Mouse (Mus musculus): ENCODE results near the gene Gpr161.

Gpr161 gene

GRCm38 (mm10) chr1:165295489-165295888 lies at the start of gene Gpr161:
TSS of gene Gpr161 (plus strand) at chr1:165295789.
- H3K36me3 ChIP-seq (ENCODE audit: insufficient read depth, low read length): no peaks in the 10 kb centered on the region
- H3K4me3 ChIP-seq (replicated peaks; ENCODE audit: low read length): no peak within 1 kb of the TSS
- H3K27me3 ChIP-seq (ENCODE audit: insufficient read depth, low read length): no peaks in the 10 kb centered on the region
- H3K4me1 ChIP-seq (replicated peaks; ENCODE audit: low read depth, low read length): peaks cover 26% of the 10 kb centered on the region
- TF ChIP-seq NANOG (IDR thresholded peaks at IDR 0.05; ENCODE audit: borderline replicate concordance, low read length): no peak
- TF ChIP-seq CTCF (conservative IDR thresholded peaks at IDR 0.05; ENCODE audit: low read length): no peak
- no peak for TF ChIP-seq POU5F1 (IDR thresholded peaks at IDR 0.05; ENCODE audit: borderline replicate concordance, low read length)
- H3K9me3 ChIP-seq (ENCODE audit: low read length): no peaks in the 10 kb centered on the region

- Histone ChIP-seq H3K27me3 (ENCODE audit: insufficient read depth, low read length) (no peaks in the 10 kb centered on the region), H3K9me3 (ENCODE audit: low read length) (no peaks in the 10 kb centered on the region), H3K4me1 (replicated peaks; ENCODE audit: low read depth, low read length) (no peaks in the 10 kb centered on the region), H3K4me3 (replicated peaks; ENCODE audit: low read length) (no peak overlapping the region), H3K36me3 (ENCODE audit: insufficient read depth, low read length) (no peaks in the 10 kb centered on the region)
- TF ChIP-seq CTCF (conservative IDR thresholded peaks at IDR 0.05; ENCODE audit: low read length) (no peak), NANOG (IDR thresholded peaks at IDR 0.05; ENCODE audit: borderline replicate concordance, low read length) (no peak), POU5F1 (IDR thresholded peaks at IDR 0.05; ENCODE audit: borderline replicate concordance, low read length) (no peak)
Measured at GRCm38 (mm10) chr1:165246587-165246986, 49.0 kb upstream of the Gpr161 start.

- no peaks in the 10 kb centered on the region for H3K36me3 ChIP-seq (ENCODE audit: insufficient read depth, low read length)
- no peaks in the 10 kb centered on the region for H3K9me3 ChIP-seq (ENCODE audit: low read length)
- no peak overlapping the region for H3K4me3 ChIP-seq (replicated peaks; ENCODE audit: low read length)
- H3K27me3 ChIP-seq (ENCODE audit: insufficient read depth, low read length): no peaks in the 10 kb centered on the region
- TF ChIP-seq NANOG (IDR thresholded peaks at IDR 0.05; ENCODE audit: borderline replicate concordance, low read length) (no peak), POU5F1 (IDR thresholded peaks at IDR 0.05; ENCODE audit: borderline replicate concordance, low read length) (no peak), CTCF (conservative IDR thresholded peaks at IDR 0.05; ENCODE audit: low read length) (no peak)
- no peaks in the 10 kb centered on the region for H3K4me1 ChIP-seq (replicated peaks; ENCODE audit: low read depth, low read length)
Measured at GRCm38 (mm10) chr1:165247085-165247484, 48.5 kb upstream of the Gpr161 start.

- no peaks in the 10 kb centered on the region for H3K36me3 ChIP-seq (ENCODE audit: insufficient read depth, low read length)
- no peak for TF ChIP-seq CTCF (conservative IDR thresholded peaks at IDR 0.05; ENCODE audit: low read length)
- TF ChIP-seq POU5F1 (IDR thresholded peaks at IDR 0.05; ENCODE audit: borderline replicate concordance, low read length): no peak
- TF ChIP-seq NANOG (IDR thresholded peaks at IDR 0.05; ENCODE audit: borderline replicate concordance, low read length): no peak
- no peak overlapping the region for H3K4me3 ChIP-seq (replicated peaks; ENCODE audit: low read length)
- H3K9me3 ChIP-seq (ENCODE audit: low read length): no peaks in the 10 kb centered on the region
- no peaks in the 10 kb centered on the region for H3K4me1 ChIP-seq (replicated peaks; ENCODE audit: low read depth, low read length)
- no peaks in the 10 kb centered on the region for H3K27me3 ChIP-seq (ENCODE audit: insufficient read depth, low read length)
Measured at GRCm38 (mm10) chr1:165247788-165248187, 47.8 kb upstream of the Gpr161 start.

GRCm38 (mm10) chr1:165248842-165249241 lies 46.7 kb upstream of the Gpr161 start:
- Histone ChIP-seq H3K4me1 (replicated peaks; ENCODE audit: low read depth, low read length) (no peaks in the 10 kb centered on the region), H3K9me3 (ENCODE audit: low read length) (no peaks in the 10 kb centered on the region), H3K4me3 (replicated peaks; ENCODE audit: low read length) (no peak overlapping the region), H3K36me3 (ENCODE audit: insufficient read depth, low read length) (no peaks in the 10 kb centered on the region), H3K27me3 (ENCODE audit: insufficient read depth, low read length) (no peaks in the 10 kb centered on the region)
- TF ChIP-seq POU5F1 (IDR thresholded peaks at IDR 0.05; ENCODE audit: borderline replicate concordance, low read length) (no peak), NANOG (IDR thresholded peaks at IDR 0.05; ENCODE audit: borderline replicate concordance, low read length) (no peak), CTCF (conservative IDR thresholded peaks at IDR 0.05; ENCODE audit: low read length) (no peak)

GRCm38 (mm10) chr1:165250546-165250945 lies 45.0 kb upstream of the Gpr161 start:
- no peak overlapping the region for H3K4me3 ChIP-seq (replicated peaks; ENCODE audit: low read length)
- H3K9me3 ChIP-seq (ENCODE audit: low read length): no peaks in the 10 kb centered on the region
- no peaks in the 10 kb centered on the region for H3K36me3 ChIP-seq (ENCODE audit: insufficient read depth, low read length)
- no peaks in the 10 kb centered on the region for H3K27me3 ChIP-seq (ENCODE audit: insufficient read depth, low read length)
- H3K4me1 ChIP-seq (replicated peaks; ENCODE audit: low read depth, low read length): no peaks in the 10 kb centered on the region
- TF ChIP-seq CTCF (conservative IDR thresholded peaks at IDR 0.05; ENCODE audit: low read length): no peak
- no peak for TF ChIP-seq NANOG (IDR thresholded peaks at IDR 0.05; ENCODE audit: borderline replicate concordance, low read length)
- TF ChIP-seq POU5F1 (IDR thresholded peaks at IDR 0.05; ENCODE audit: borderline replicate concordance, low read length): no peak

GRCm38 (mm10) chr1:165252027-165252671 lies 43.4 kb upstream of the Gpr161 start:
- Histone ChIP-seq H3K4me1 (replicated peaks; ENCODE audit: low read depth, low read length) (no peaks in the 10 kb centered on the region), H3K27me3 (ENCODE audit: insufficient read depth, low read length) (no peaks in the 10 kb centered on the region), H3K36me3 (ENCODE audit: insufficient read depth, low read length) (no peaks in the 10 kb centered on the region), H3K4me3 (replicated peaks; ENCODE audit: low read length) (no peak overlapping the region), H3K9me3 (ENCODE audit: low read length) (no peaks in the 10 kb centered on the region)
- TF ChIP-seq NANOG (IDR thresholded peaks at IDR 0.05; ENCODE audit: borderline replicate concordance, low read length) (no peak), CTCF (conservative IDR thresholded peaks at IDR 0.05; ENCODE audit: low read length) (peak; percentile 96), POU5F1 (IDR thresholded peaks at IDR 0.05; ENCODE audit: borderline replicate concordance, low read length) (no peak)

- Histone ChIP-seq H3K4me1 (replicated peaks; ENCODE audit: low read depth, low read length) (peaks cover 10% of the 10 kb centered on the region), H3K27me3 (ENCODE audit: insufficient read depth, low read length) (peaks cover under 1% of the 10 kb centered on the region), H3K9me3 (ENCODE audit: low read length) (no peaks in the 10 kb centered on the region), H3K36me3 (ENCODE audit: insufficient read depth, low read length) (no peaks in the 10 kb centered on the region), H3K4me3 (replicated peaks; ENCODE audit: low read length) (no peak overlapping the region)
- TF ChIP-seq CTCF (conservative IDR thresholded peaks at IDR 0.05; ENCODE audit: low read length) (no peak), POU5F1 (IDR thresholded peaks at IDR 0.05; ENCODE audit: borderline replicate concordance, low read length) (no peak), NANOG (IDR thresholded peaks at IDR 0.05; ENCODE audit: borderline replicate concordance, low read length) (no peak)
Measured at GRCm38 (mm10) chr1:165274946-165275345, 20.6 kb upstream of the Gpr161 start.

GRCm38 (mm10) chr1:165280741-165281140 lies 14.8 kb upstream of the Gpr161 start:
- peaks cover 21% of the 10 kb centered on the region for H3K4me1 ChIP-seq (replicated peaks; ENCODE audit: low read depth, low read length)
- no peaks in the 10 kb centered on the region for H3K36me3 ChIP-seq (ENCODE audit: insufficient read depth, low read length)
- H3K4me3 ChIP-seq (replicated peaks; ENCODE audit: low read length): no peak overlapping the region
- TF ChIP-seq CTCF (conservative IDR thresholded peaks at IDR 0.05; ENCODE audit: low read length) (no peak), POU5F1 (IDR thresholded peaks at IDR 0.05; ENCODE audit: borderline replicate concordance, low read length) (no peak), NANOG (IDR thresholded peaks at IDR 0.05; ENCODE audit: borderline replicate concordance, low read length) (no peak)
- no peaks in the 10 kb centered on the region for H3K9me3 ChIP-seq (ENCODE audit: low read length)
- H3K27me3 ChIP-seq (ENCODE audit: insufficient read depth, low read length): peaks cover 36% of the 10 kb centered on the region
